Mouse (Mus musculus) limb, embryonic 12.5 days (tissue): ENCODE results near the gene Bclaf1. TPM values are rescaled to one million over a fixed set of nuclear protein-coding genes. Genes with fewer than 3 reads are reported as not detected.

Experiments
- ATAC-seq: fragments of 200-750 bp; cut with Nextera tagmentation; 2 replicates; pipeline ENCODE4 v1.8.0; 2017; ENCODE audit warnings: low read depth, moderate TSS enrichment; ENCODE audit not compliant: insufficient number of reproducible peaks, insufficient read depth, low FRiP score, low TSS enrichment
- H3K27ac ChIP-seq: fragments of 300-500 bp; sonication (generic); 2 replicates; pipeline ENCODE4 v1.5.1; 2016; ENCODE audit warnings: mild to moderate bottlenecking, moderate library complexity
- H3K27me3 ChIP-seq: fragments of 300-500 bp; sonication (generic); 2 replicates; pipeline ENCODE4 v1.6.1; 2016; ENCODE audit warnings: mild to moderate bottlenecking, moderate library complexity
- H3K36me3 ChIP-seq: fragments of 300-500 bp; sonication (generic); 2 replicates; pipeline ENCODE4 v1.6.1; 2016; ENCODE audit warnings: mild to moderate bottlenecking, moderate library complexity
- H3K4me1 ChIP-seq: fragments of 300-500 bp; sonication (generic); replicated peaks from 2 replicates; pipeline ENCODE4 v1.6.1; 2016
- H3K4me2 ChIP-seq: fragments of 300-500 bp; sonication (generic); 2 replicates; pipeline ENCODE4 v1.6.1; 2016; ENCODE audit warnings: mild to moderate bottlenecking, moderate library complexity
- H3K4me3 ChIP-seq: fragments of 300-500 bp; sonication (generic); replicated peaks from 2 replicates; pipeline ENCODE4 v1.5.1; 2016; ENCODE audit warnings: mild to moderate bottlenecking
- H3K9ac ChIP-seq: fragments of 300-500 bp; sonication (generic); replicated peaks from 2 replicates; pipeline ENCODE4 v1.6.1; 2016; ENCODE audit warnings: mild to moderate bottlenecking, moderate library complexity
- H3K9me3 ChIP-seq: fragments of 300-500 bp; sonication (generic); 2 replicates; pipeline ENCODE4 v1.6.1; 2016; ENCODE audit warnings: mild to moderate bottlenecking, moderate library complexity
- WGBS: fragments of 180-500 bp; shearing (Covaris S2); methylation state at CpG from one replicate; pipeline ENCODE4 v1.1.7; 2016; 5-methylcytosine and 5-hydroxymethylcytosine counted together
- microRNA-seq: library from miRNA; unstranded; fragments of <30 nt; microRNA quantifications from one replicate; pipeline ENCODE4, GENCODE M21; 2017
- polyA plus RNA-seq: library from polyadenylated mRNA; unstranded; fragments of >200 nt; fragmentation: Nextera tagmentation; extraction: Ambion mirVana; gene quantifications from 2 replicates; pipeline ENCODE4 v1.2.1, GENCODE M21; 2016

Gene Bclaf1
- polyA plus RNA-seq, 1 experiment from 2014 or later = 157 TPM

- no peak overlapping the region for H3K9ac ChIP-seq
- no peak for ATAC-seq
- H3K27me3 ChIP-seq = no peaks in the 10 kb centered on the region
- peaks cover 12% of the 10 kb centered on the region for H3K9me3 ChIP-seq
- 93% methylated on average over 5 of the region's 5 CpGs for WGBS
- H3K4me3 ChIP-seq = no peak overlapping the region
- no peak overlapping the region for H3K27ac ChIP-seq
- no peaks in the 10 kb centered on the region for H3K4me1 ChIP-seq
- no peak overlapping the region for H3K4me2 ChIP-seq
- no peaks in the 10 kb centered on the region for H3K36me3 ChIP-seq
Observed at GRCm38 (mm10) chr10:20372046-20372445, 59.8 kb downstream of the Bclaf1 start.

- H3K9ac ChIP-seq = no peak overlapping the region
- no peaks in the 10 kb centered on the region for H3K4me1 ChIP-seq
- H3K4me3 ChIP-seq = no peak overlapping the region
- H3K9me3 ChIP-seq = no peaks in the 10 kb centered on the region
- no peak overlapping the region for H3K4me2 ChIP-seq
- H3K36me3 ChIP-seq = no peaks in the 10 kb centered on the region
- no peak overlapping the region for H3K27ac ChIP-seq
- 86% methylated on average over 9 of the region's 9 CpGs for WGBS
- H3K27me3 ChIP-seq = no peaks in the 10 kb centered on the region
- ATAC-seq = no peak
Observed at GRCm38 (mm10) chr10:20377621-20378020, 65.4 kb downstream of the Bclaf1 start.

GRCm38 (mm10) chr10:20379071-20379735, 66.9 kb downstream of the Bclaf1 start:
- Histone ChIP-seq H3K27ac (no peak overlapping the region), H3K4me1 (no peaks in the 10 kb centered on the region; the same call in 1 of the 2 replicates), H3K27me3 (no peaks in the 10 kb centered on the region), H3K9me3 (no peaks in the 10 kb centered on the region), H3K9ac (no peak overlapping the region), H3K4me3 (no peak overlapping the region), H3K36me3 (no peaks in the 10 kb centered on the region), H3K4me2 (no peak overlapping the region)
- ATAC-seq = no peak
- 79% methylated on average over 9 of the region's 9 CpGs for WGBS

- H3K36me3 ChIP-seq = no peaks in the 10 kb centered on the region
- H3K4me1 ChIP-seq = no peaks in the 10 kb centered on the region; the same call in 1 of the 2 replicates
- no peak overlapping the region for H3K27ac ChIP-seq
- H3K9ac ChIP-seq = no peak overlapping the region
- no peaks in the 10 kb centered on the region for H3K9me3 ChIP-seq
- ATAC-seq = no peak
- H3K4me2 ChIP-seq = no peak overlapping the region
- no peak overlapping the region for H3K4me3 ChIP-seq
- no peaks in the 10 kb centered on the region for H3K27me3 ChIP-seq
- WGBS = 84% methylated on average over 3 of the region's 3 CpGs
Observed at GRCm38 (mm10) chr10:20380798-20381197, 68.5 kb downstream of the Bclaf1 start.

- Histone ChIP-seq H3K4me1 (no peaks in the 10 kb centered on the region; the same call in 1 of the 2 replicates), H3K4me2 (no peak overlapping the region), H3K27me3 (no peaks in the 10 kb centered on the region), H3K36me3 (no peaks in the 10 kb centered on the region), H3K9me3 (no peaks in the 10 kb centered on the region), H3K27ac (no peak overlapping the region), H3K9ac (no peak overlapping the region), H3K4me3 (no peak overlapping the region)
- 76% methylated on average over 3 of the region's 3 CpGs for WGBS
- ATAC-seq = no peak
Observed at GRCm38 (mm10) chr10:20381352-20381751, 69.1 kb downstream of the Bclaf1 start.

- no peak overlapping the region for H3K4me3 ChIP-seq
- no peaks in the 10 kb centered on the region; the same call in 1 of the 2 replicates for H3K4me1 ChIP-seq
- H3K9me3 ChIP-seq = no peaks in the 10 kb centered on the region
- no peak overlapping the region for H3K27ac ChIP-seq
- no peak for ATAC-seq
- no peak overlapping the region for H3K4me2 ChIP-seq
- WGBS = 67% methylated on average over 6 of the region's 6 CpGs
- H3K36me3 ChIP-seq = no peaks in the 10 kb centered on the region
- no peak overlapping the region for H3K9ac ChIP-seq
- H3K27me3 ChIP-seq = no peaks in the 10 kb centered on the region
Observed at GRCm38 (mm10) chr10:20382807-20383419, 70.6 kb downstream of the Bclaf1 start.

GRCm38 (mm10) chr10:20390568-20390967, 78.3 kb downstream of the Bclaf1 start:
- Histone ChIP-seq H3K4me1 (no peaks in the 10 kb centered on the region; the same call in 1 of the 2 replicates), H3K27ac (no peak overlapping the region), H3K9me3 (no peaks in the 10 kb centered on the region), H3K27me3 (no peaks in the 10 kb centered on the region), H3K4me3 (no peak overlapping the region), H3K4me2 (no peak overlapping the region), H3K9ac (no peak overlapping the region), H3K36me3 (no peaks in the 10 kb centered on the region)
- ATAC-seq = no peak
- 60% methylated on average over 3 of the region's 3 CpGs for WGBS

Small RNAs within 50 kb of the gene (microRNA-seq; reads per million reads assigned to microRNA genes)
- not detected for gene Mir6413

Other genes starting within 250 kb of the Bclaf1 start
- 3.5 and 3.8 TPM in 2 replicates for gene Map7, start 164.0 kb upstream of the Bclaf1 start, polyA plus RNA-seq
- 2.2 and 2.3 TPM in 2 replicates for gene Mtfr2, start 35.3 kb downstream of the Bclaf1 start, polyA plus RNA-seq